Mouse (Mus musculus): ENCODE measurements around the gene Dnmt1.

GRCm38 (mm10) chr9:20950419-20950818 lies 9.3 kb downstream of the Dnmt1 start:
- TF ChIP-seq POLR2A (IDR thresholded peaks at IDR 0.05; ENCODE audit: low read depth, low read length) (no peak), CTCF (IDR thresholded peaks at IDR 0.05; ENCODE audit: extremely low read depth, insufficient read length, insufficient replicate concordance, low read depth, low read length) (no peak)
